Mouse (Mus musculus) stomach, embryonic 14.5 days (tissue): ENCODE results near the gene Cx3cl1. TPM values are rescaled to one million over a fixed set of nuclear protein-coding genes. Genes with fewer than 3 reads are reported as not detected.
A peak's percentile ranks its signal among the peaks of the same experiment; 100 is the strongest.

Source experiments
- ATAC-seq: fragments of 200-750 bp; cut with Nextera tagmentation; 2 replicates; pipeline ENCODE4 v1.8.0; 2017; ENCODE audit warnings: low read depth, moderate TSS enrichment; ENCODE audit not compliant: insufficient number of reproducible peaks, insufficient read depth, low FRiP score
- H3K27ac ChIP-seq: fragments of 300-500 bp; sonication (generic); 2 replicates; pipeline ENCODE4 v1.5.1; 2014; ENCODE audit warnings: mild to moderate bottlenecking, low read length, moderate library complexity, mixed read lengths
- H3K27me3 ChIP-seq: fragments of 300-500 bp; sonication (generic); 2 replicates; pipeline ENCODE4 v1.6.1; 2014; ENCODE audit warnings: low read length, control low read depth, mixed read lengths; ENCODE audit not compliant: control insufficient read depth, insufficient read depth
- H3K36me3 ChIP-seq: fragments of 300-500 bp; sonication (generic); 2 replicates; pipeline ENCODE4 v1.6.1; 2014; ENCODE audit warnings: mild to moderate bottlenecking, control low read depth, low read length, moderate library complexity, mixed read lengths; ENCODE audit not compliant: control insufficient read depth, insufficient read depth
- H3K4me1 ChIP-seq: fragments of 300-500 bp; sonication (generic); 2 replicates; pipeline ENCODE4 v1.6.1; 2014; ENCODE audit warnings: low read length, control low read depth, mixed read lengths; ENCODE audit not compliant: control insufficient read depth, insufficient read depth
- H3K4me2 ChIP-seq: fragments of 300-500 bp; sonication (generic); replicated peaks from 2 replicates; pipeline ENCODE4 v1.6.1; 2014; ENCODE audit warnings: low read depth, low read length, control low read depth
- H3K4me3 ChIP-seq: fragments of 300-500 bp; sonication (generic); 2 replicates; pipeline ENCODE4 v1.5.1; 2014; ENCODE audit warnings: low read depth, low read length, control low read depth
- H3K9ac ChIP-seq: fragments of 300-500 bp; sonication (generic); replicated peaks from 2 replicates; pipeline ENCODE4 v1.6.1; 2014; ENCODE audit warnings: low read depth, mild to moderate bottlenecking, control low read depth, low read length, moderate library complexity, mixed read lengths
- H3K9me3 ChIP-seq: fragments of 300-500 bp; sonication (generic); 2 replicates; pipeline ENCODE4 v1.6.1; 2016; ENCODE audit warnings: low read depth, low read length, control low read depth; ENCODE audit not compliant: control insufficient read depth
- WGBS: fragments of 180-500 bp; shearing (Covaris S2); extraction: QIAGEN DNeasy Blood & Tissue Kit; methylation state at CpG from one replicate; pipeline ENCODE4 v1.1.7; 2014; 5-methylcytosine and 5-hydroxymethylcytosine counted together
- polyA plus RNA-seq: library from polyadenylated mRNA; unstranded; fragments of >200 nt; fragmentation: Nextera tagmentation; extraction: Ambion mirVana; gene quantifications from 2 replicates; pipeline ENCODE4 v1.2.1, GENCODE M21; 2014

Gene Cx3cl1
- polyA plus RNA-seq, 1 experiment from 2014 or later = 7.4 TPM

- Histone ChIP-seq H3K36me3 (no peaks in the 10 kb centered on the region), H3K4me1 (peaks cover 9% of the 10 kb centered on the region), H3K27ac (peak overlapping the region; percentile 39; the same call in 1 of the 2 replicates), H3K4me2 (no peak overlapping the region), H3K9ac (no peak overlapping the region), H3K27me3 (no peaks in the 10 kb centered on the region), H3K4me3 (no peak overlapping the region), H3K9me3 (no peaks in the 10 kb centered on the region)
- 52% methylated on average over 12 of the region's 12 CpGs for WGBS
- ATAC-seq = peak; percentile 57; the same call in 1 of the 2 replicates
These were observed 13.6 kb downstream of the Cx3cl1 start for GRCm38 (mm10) chr8:94785247-94785985.

GRCm38 (mm10) chr8:94785995-94786595, 14.3 kb downstream of the Cx3cl1 start:
- H3K4me2 ChIP-seq = no peak overlapping the region
- no peaks in the 10 kb centered on the region for H3K27me3 ChIP-seq
- H3K9me3 ChIP-seq = no peaks in the 10 kb centered on the region
- no peak overlapping the region; the same call in 1 of the 2 replicates for H3K27ac ChIP-seq
- no peak overlapping the region for H3K9ac ChIP-seq
- peaks cover 8% of the 10 kb centered on the region for H3K4me1 ChIP-seq
- H3K36me3 ChIP-seq = no peaks in the 10 kb centered on the region
- no peak overlapping the region for H3K4me3 ChIP-seq
- WGBS = 67% methylated on average over 6 of the region's 6 CpGs
- ATAC-seq = no peak

DNA sequence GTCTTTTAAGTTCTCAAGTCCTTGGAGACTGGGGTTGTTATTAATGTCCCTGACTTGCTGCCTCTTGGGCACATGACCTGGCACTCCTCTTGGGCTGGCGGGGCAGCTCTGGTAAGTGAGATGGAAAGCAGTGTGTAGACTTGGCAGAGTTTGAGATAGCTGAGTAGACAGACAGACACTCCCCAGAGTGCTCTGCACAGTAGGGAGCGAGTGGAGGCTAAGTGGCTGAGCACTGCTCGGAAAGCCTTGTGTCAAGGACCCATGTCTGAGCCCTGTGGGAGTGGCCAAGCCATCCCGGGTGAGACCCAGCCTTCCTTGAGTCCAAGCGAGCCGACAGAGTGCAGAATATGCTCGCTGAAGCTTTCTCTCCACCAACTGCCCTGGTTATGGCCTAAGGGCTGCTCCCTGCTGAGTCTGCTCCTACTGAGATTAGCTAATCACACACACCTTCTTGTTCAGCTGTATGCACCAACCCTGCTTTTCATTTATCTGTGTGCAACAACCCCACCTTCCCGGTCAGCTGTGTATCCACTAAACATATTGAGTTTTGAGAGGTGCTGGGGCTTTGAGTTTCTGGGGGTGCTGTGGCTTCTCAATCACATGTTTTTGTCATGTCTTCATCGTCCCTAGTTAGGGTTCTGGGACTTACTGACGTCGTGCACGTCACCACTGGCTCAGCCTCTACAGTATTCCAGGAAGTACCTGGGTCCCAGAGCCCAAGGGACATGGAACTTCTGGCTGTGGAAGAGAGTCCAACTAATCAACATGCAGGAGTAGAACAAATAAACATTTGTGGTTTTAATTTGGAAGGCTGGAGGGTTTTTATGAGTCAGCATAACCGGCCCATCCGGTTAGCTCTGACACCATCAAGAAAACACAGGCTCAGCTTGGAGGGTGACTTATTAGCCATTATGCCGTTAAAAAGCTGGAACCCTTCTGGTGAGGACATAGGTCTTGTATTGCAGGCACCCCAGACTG, 16.0 kb downstream of the Cx3cl1 start:
- H3K4me1 ChIP-seq = no peaks in the 10 kb centered on the region
- no peaks in the 10 kb centered on the region for H3K9me3 ChIP-seq
- no peaks in the 10 kb centered on the region for H3K27me3 ChIP-seq
- H3K36me3 ChIP-seq = no peaks in the 10 kb centered on the region
- H3K9ac ChIP-seq = no peak overlapping the region
- peak; percentile 68; the same call in 1 of the 2 replicates for ATAC-seq
- 69% methylated on average over 15 of the region's 15 CpGs for WGBS
- H3K4me3 ChIP-seq = no peak overlapping the region
- no peak overlapping the region for H3K4me2 ChIP-seq
- no peak overlapping the region for H3K27ac ChIP-seq

DNA sequence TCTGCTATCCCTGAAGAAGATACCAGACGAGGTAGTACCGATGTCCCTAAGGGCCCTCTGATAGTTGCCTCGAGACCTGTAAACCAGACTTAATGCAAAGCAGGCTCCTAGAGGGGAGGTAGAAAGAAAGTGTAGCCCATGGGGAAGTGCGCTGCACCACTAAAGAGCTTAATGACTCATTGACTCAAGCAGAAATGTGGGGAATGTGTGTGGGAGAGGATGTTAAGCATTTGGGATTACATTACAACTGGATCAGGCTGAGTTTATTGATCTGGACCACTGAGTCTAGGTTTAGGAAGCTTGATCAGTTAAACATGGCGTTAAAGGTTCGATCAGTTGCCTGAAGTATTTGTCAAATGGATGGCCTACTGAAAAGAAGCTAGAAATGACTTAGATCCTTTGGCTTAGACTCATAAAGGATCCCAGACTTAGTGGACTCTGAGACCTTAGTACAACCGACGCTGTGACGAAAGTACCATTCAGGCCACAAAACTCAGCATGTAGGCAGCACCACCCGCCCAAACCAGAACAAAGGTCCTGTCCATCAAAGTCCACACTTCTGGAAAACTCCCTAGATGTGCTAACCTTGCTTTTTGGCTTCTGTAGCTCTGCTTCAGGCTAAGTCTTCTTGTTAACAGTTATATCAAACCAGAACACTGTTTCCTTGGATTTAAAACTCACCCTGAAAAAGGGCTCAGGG, 17.6 kb downstream of the Cx3cl1 start:
- Histone ChIP-seq H3K36me3 (no peaks in the 10 kb centered on the region), H3K27me3 (no peaks in the 10 kb centered on the region), H3K4me1 (no peaks in the 10 kb centered on the region), H3K4me3 (no peak overlapping the region), H3K9ac (no peak overlapping the region), H3K4me2 (no peak overlapping the region), H3K27ac (no peak overlapping the region), H3K9me3 (no peaks in the 10 kb centered on the region)
- WGBS = 75% methylated on average over 10 of the region's 10 CpGs
- ATAC-seq = no peak

- no peaks in the 10 kb centered on the region for H3K36me3 ChIP-seq
- H3K4me2 ChIP-seq = no peak overlapping the region
- H3K9me3 ChIP-seq = no peaks in the 10 kb centered on the region
- WGBS = 91% methylated on average over 4 of the region's 4 CpGs
- H3K4me1 ChIP-seq = no peaks in the 10 kb centered on the region
- no peak overlapping the region for H3K4me3 ChIP-seq
- H3K27ac ChIP-seq = no peak overlapping the region
- ATAC-seq = no peak
- no peaks in the 10 kb centered on the region for H3K27me3 ChIP-seq
- H3K9ac ChIP-seq = no peak overlapping the region
These were observed 22.6 kb downstream of the Cx3cl1 start for GRCm38 (mm10) chr8:94794368-94794767.

DNA sequence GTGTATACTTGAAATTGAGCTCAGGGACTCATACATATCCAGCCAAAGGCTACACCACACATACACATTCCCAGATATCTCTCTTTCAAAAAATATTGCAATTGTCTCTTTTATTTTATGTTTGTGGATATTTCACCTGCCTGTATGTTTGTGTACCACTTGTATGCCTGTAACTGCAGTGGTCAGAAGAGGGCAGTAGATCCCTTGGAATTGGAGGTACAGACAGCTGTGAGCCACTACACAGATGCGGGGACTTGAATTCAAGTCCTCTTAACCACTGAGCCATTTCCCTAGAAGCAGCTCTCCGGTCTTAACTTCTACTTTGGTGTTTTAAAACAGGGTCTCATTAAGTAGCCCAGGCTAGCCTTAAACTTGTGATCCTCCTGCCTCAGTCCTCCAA, 23.0 kb downstream of the Cx3cl1 start:
- no peak overlapping the region for H3K9ac ChIP-seq
- no peaks in the 10 kb centered on the region for H3K36me3 ChIP-seq
- no peaks in the 10 kb centered on the region for H3K4me1 ChIP-seq
- H3K4me2 ChIP-seq = no peak overlapping the region
- ATAC-seq = no peak
- no peak overlapping the region for H3K27ac ChIP-seq
- H3K9me3 ChIP-seq = no peaks in the 10 kb centered on the region
- H3K4me3 ChIP-seq = no peak overlapping the region
- WGBS = 93% methylated on average over 2 of the region's 2 CpGs
- no peaks in the 10 kb centered on the region for H3K27me3 ChIP-seq

- Histone ChIP-seq H3K9ac (no peak overlapping the region), H3K27me3 (no peaks in the 10 kb centered on the region), H3K4me1 (no peaks in the 10 kb centered on the region), H3K36me3 (no peaks in the 10 kb centered on the region), H3K27ac (no peak overlapping the region), H3K9me3 (no peaks in the 10 kb centered on the region), H3K4me3 (no peak overlapping the region), H3K4me2 (no peak overlapping the region)
- 55% methylated on average over 7 of the region's 7 CpGs for WGBS
- ATAC-seq = no peak
These were observed 28.6 kb downstream of the Cx3cl1 start for GRCm38 (mm10) chr8:94800278-94800968.
